Mouse (Mus musculus) spleen, embryonic (tissue): ENCODE data around the gene Hoxd12.

Source experiments
- CTCF ChIA-PET: fragments of 350-600 bp; sonication (Branson Sonifier 250); formaldehyde crosslinking; loops from one replicate; lab custom pipeline; 2022; lab: Charles Lee

Gene Hoxd12

GRCm38 (mm10) chr2:74706393-74706960 is 31.7 kb downstream of the Hoxd12 start:
- CTCF ChIA-PET, result interaction anchor here (0.7 kb wide), 1 partner anchor 24 kb away, joined by 4 read pairs; no protein-coding TSS in a partner anchor

- CTCF ChIA-PET, result no interaction called here
These were observed 32.8 kb downstream of the Hoxd12 start for GRCm38 (mm10) chr2:74707599-74707998.

- CTCF ChIA-PET, result interaction anchor here (0.7 kb wide), 1 partner anchor 52 kb away, joined by 4 read pairs; no protein-coding TSS in a partner anchor
These were observed 33.9 kb downstream of the Hoxd12 start for GRCm38 (mm10) chr2:74708676-74709075.

GRCm38 (mm10) chr2:74709465-74710419 is 34.9 kb downstream of the Hoxd12 start:
- CTCF ChIA-PET, result no interaction called here

- CTCF ChIA-PET, result no interaction called here
These were observed 36.2 kb downstream of the Hoxd12 start for GRCm38 (mm10) chr2:74710929-74711543.

GRCm38 (mm10) chr2:74711721-74712621 is 37.2 kb downstream of the Hoxd12 start, which contains the start of the genes Hoxd3 and Hoxd4:
Gene Hoxd3 (plus strand): TSS chr2:74711927.
Gene Hoxd4 (plus strand): TSS chr2:74711929.
- CTCF ChIA-PET, result no interaction called here

GRCm38 (mm10) chr2:74713239-74714150 is 38.7 kb downstream of the Hoxd12 start:
- CTCF ChIA-PET, result interaction anchor here (0.5 kb wide), 1 partner anchor 12 kb away, joined by 6 read pairs; no protein-coding TSS in a partner anchor

- CTCF ChIA-PET, result interaction anchor here (0.5 kb wide), 1 partner anchor 11 kb away, joined by 6 read pairs; no protein-coding TSS in a partner anchor
These were observed 39.5 kb downstream of the Hoxd12 start for GRCm38 (mm10) chr2:74714156-74714789.

GRCm38 (mm10) chr2:74714881-74715280 is 40.1 kb downstream of the Hoxd12 start:
- CTCF ChIA-PET, result no interaction called here

GRCm38 (mm10) chr2:74715504-74716241 is 40.9 kb downstream of the Hoxd12 start:
- CTCF ChIA-PET, result interaction anchor here (0.6 kb wide), 1 partner anchor 248 kb away, joined by 5 read pairs; no protein-coding TSS in a partner anchor

- CTCF ChIA-PET, result no interaction called here
These were observed 45.6 kb downstream of the Hoxd12 start for GRCm38 (mm10) chr2:74720384-74720783.

- CTCF ChIA-PET, result no interaction called here
These were observed 46.2 kb downstream of the Hoxd12 start for GRCm38 (mm10) chr2:74720955-74721491.

- CTCF ChIA-PET, result no interaction called here
These were observed 47.1 kb downstream of the Hoxd12 start for GRCm38 (mm10) chr2:74721882-74722281.

- CTCF ChIA-PET, result interaction anchor here (0.6 kb wide), 1 partner anchor 1394 kb away, joined by 3 read pairs; no protein-coding TSS in a partner anchor
These were observed 48.1 kb downstream of the Hoxd12 start for GRCm38 (mm10) chr2:74722949-74723348.

GRCm38 (mm10) chr2:74724244-74725015 is 49.6 kb downstream of the Hoxd12 start:
- CTCF ChIA-PET, result no interaction called here

- CTCF ChIA-PET, result interaction anchor here (0.7 kb wide), 1 partner anchor 11 kb away, joined by 6 read pairs; no protein-coding TSS in a partner anchor
These were observed 50.4 kb downstream of the Hoxd12 start for GRCm38 (mm10) chr2:74725171-74725570.

GRCm38 (mm10) chr2:74726551-74726950 is 51.7 kb downstream of the Hoxd12 start, which contains the start of gene Gm28230:
Gene Gm28230 (plus strand): TSS chr2:74726728.
- CTCF ChIA-PET, result no interaction called here
